ENCODE assay signal across 13 mouse cellular contexts in genomic region chr13:51423647-51424046, GRCm38 (mm10). TPM values are rescaled to one million over a fixed set of nuclear protein-coding genes. Genes with fewer than 3 reads are reported as not detected.
"Had no signal": no experiment of that assay in that cellular context is flagged by ENCODE, and none has a peak within 500 bp of the region (broad histone marks: within the 10 kb centered on the region; RNA-seq: fewer than 3 reads in every experiment).

No protein-coding gene starts in this region.

- H3K36me3 ChIP-seq: liver, embryonic 15.5 days; midbrain, embryonic 13.5 days; neural tube, embryonic 12.5 days had no signal

- H3K4me2 ChIP-seq: liver, embryonic 11.5 days; liver, embryonic 15.5 days; midbrain, embryonic 13.5 days; neural tube, embryonic 12.5 days; stomach, embryonic 15.5 days had no signal

- H3K27ac ChIP-seq: limb, embryonic 10.5 days; liver, embryonic 15.5 days; macrophage; midbrain, embryonic 13.5 days; neural tube, embryonic 12.5 days; stomach, embryonic 15.5 days had no signal

- H3K9ac ChIP-seq: liver, embryonic 15.5 days; midbrain, embryonic 13.5 days; neural tube, embryonic 12.5 days; stomach, embryonic 15.5 days had no signal

- H3K27me3 ChIP-seq: liver, embryonic 15.5 days; midbrain, embryonic 13.5 days; neural tube, embryonic 12.5 days; stomach, embryonic 15.5 days had no signal

- H3K4me3 ChIP-seq: limb, embryonic 10.5 days; liver, embryonic 15.5 days; midbrain, embryonic 13.5 days; myocyte; neural tube, embryonic 12.5 days; stomach, embryonic 15.5 days had no signal

- ATAC-seq: midbrain, embryonic 13.5 days had no signal

- H3K4me1 ChIP-seq: liver, embryonic 15.5 days; midbrain, embryonic 13.5 days; neural tube, embryonic 12.5 days had no signal

- H3K9me3 ChIP-seq: limb, embryonic 10.5 days; liver, embryonic 15.5 days; midbrain, embryonic 13.5 days; neural tube, embryonic 12.5 days; stomach, embryonic 15.5 days had no signal

- DNase-seq: kidney, adult 18-20 months; kidney, postnatal 14 days; lung, adult 2 months; lung, postnatal 10 days; thymus, postnatal 4 days had no signal

RNA-seq across cellular contexts. Expression of gene S1pr3, which starts 15.2 kb away (rescaled TPM):
- polyA plus RNA-seq: macrophage had no signal
